Mouse (Mus musculus) limb, embryonic 10.5 days (tissue): Measurements from ENCODE around the gene A030003K21Rik. TPM values are rescaled to one million over a fixed set of nuclear protein-coding genes. Genes with fewer than 3 reads are reported as not detected.
"Not testable (repeated sequence)": the region's sequence is repeated elsewhere in the genome, so short reads cannot be mapped to it uniquely, and the experiment has no call there.

ENCODE experiments used
- DNase-seq: peaks from one replicate; pipeline ENCODE4 v3.0.0-alpha.2; 2017; ENCODE audit warnings: low spot score
- H3K27ac ChIP-seq: fragments of 300-500 bp; sonication (generic); 2 replicates; pipeline ENCODE4 v1.5.1; 2016; ENCODE audit warnings: mild to moderate bottlenecking
- H3K27me3 ChIP-seq: fragments of 300-500 bp; sonication (generic); 2 replicates; pipeline ENCODE4 v1.6.1; 2016; ENCODE audit warnings: low read depth, mild to moderate bottlenecking; ENCODE audit not compliant: poor library complexity, severe bottlenecking
- H3K36me3 ChIP-seq: fragments of 300-500 bp; sonication (generic); 2 replicates; pipeline ENCODE4 v1.6.1; 2016; ENCODE audit warnings: mild to moderate bottlenecking, moderate library complexity
- H3K4me1 ChIP-seq: fragments of 300-500 bp; sonication (generic); 2 replicates; pipeline ENCODE4 v1.6.1; 2016
- H3K4me3 ChIP-seq: fragments of 300-500 bp; sonication (generic); 2 replicates; pipeline ENCODE4 v1.5.1; 2016; ENCODE audit warnings: mild to moderate bottlenecking, moderate library complexity
- H3K9me3 ChIP-seq: fragments of 300-500 bp; sonication (generic); replicated peaks from 2 replicates; pipeline ENCODE4 v1.6.1; 2016; ENCODE audit warnings: mild to moderate bottlenecking
- WGBS: fragments of 180-500 bp; shearing (Covaris S2); methylation state at CpG from one replicate; pipeline ENCODE4 v1.1.7; 2016; 5-methylcytosine and 5-hydroxymethylcytosine counted together
- polyA plus RNA-seq: library from polyadenylated mRNA; unstranded; fragments of >200 nt; fragmentation: Nextera tagmentation; extraction: Ambion mirVana; gene quantifications from 2 replicates; pipeline ENCODE4 v1.2.1, GENCODE M21; 2016

The A030003K21Rik gene
- polyA plus RNA-seq, 1 experiment from 2014 or later = not detected

DNA sequence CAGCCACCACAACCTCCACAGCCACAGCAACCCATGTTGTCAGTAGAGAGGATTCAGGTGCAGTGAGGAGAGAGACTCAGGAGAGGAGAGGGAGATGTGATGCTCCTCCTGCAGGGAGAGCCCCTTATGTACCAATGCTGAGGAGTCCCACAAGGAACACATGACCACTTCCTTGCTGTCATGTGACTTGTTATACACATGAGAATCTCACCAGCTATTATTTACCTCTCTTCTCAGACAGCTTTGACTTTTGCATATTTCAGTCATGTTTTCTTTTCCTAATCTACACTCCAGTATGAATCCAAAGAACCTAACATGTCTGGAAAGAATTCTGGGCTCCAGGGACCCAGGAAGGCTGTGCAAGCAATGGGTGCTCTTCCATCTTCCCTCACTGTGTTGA lies 12.7 kb upstream of the A030003K21Rik start, which contains the start of gene Gm7544:
Gm7544 (minus strand) TSS at position 101 of the 400 bp plus-strand sequence.
- H3K4me3 ChIP-seq, DNase-seq, H3K36me3 ChIP-seq, H3K27me3 ChIP-seq, H3K27ac ChIP-seq, H3K9me3 ChIP-seq, H3K4me1 ChIP-seq: not testable (repeated sequence)

DNA sequence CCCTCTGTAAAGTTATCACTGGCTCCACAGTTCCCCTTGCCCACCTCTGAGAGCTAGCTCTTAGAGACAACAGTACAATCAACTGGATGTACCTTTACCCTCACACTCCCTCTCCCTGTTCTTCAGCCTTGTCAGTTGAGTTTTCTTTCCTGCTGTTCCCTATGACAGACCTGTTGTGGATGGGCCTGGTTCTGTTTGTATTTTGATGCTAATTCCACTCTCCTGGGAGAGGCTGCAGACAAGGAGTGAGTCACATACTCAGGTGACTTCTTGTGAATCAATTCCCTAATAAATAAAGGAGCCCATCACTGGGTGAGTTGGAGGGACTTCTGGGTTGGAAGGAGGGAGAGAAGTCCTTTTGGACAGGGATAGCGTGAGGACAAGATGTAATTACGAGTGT lies 5.4 kb upstream of the A030003K21Rik start:
- 86% methylated on average over 2 of the region's 2 CpGs for WGBS
- DNase-seq = no peak

DNA sequence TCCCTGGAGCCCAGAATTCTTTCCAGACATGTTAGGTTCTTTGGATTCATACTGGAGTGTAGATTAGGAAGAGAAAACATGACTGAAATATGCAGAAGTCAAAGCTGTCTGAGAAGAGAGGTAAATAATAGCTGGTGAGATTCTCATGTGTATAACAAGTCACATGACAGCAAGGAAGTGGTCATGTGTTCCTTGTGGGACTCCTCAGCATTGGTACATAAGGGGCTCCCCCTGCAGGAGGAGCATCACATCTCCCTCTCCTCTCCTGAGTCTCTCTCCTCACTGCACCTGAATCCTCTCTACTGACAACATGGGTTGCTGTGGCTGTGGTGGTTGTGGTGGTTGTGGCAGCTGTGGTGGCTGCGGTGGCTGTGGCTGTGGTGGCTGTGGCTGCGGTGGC lies 2.8 kb upstream of the A030003K21Rik start:
- DNase-seq = not testable (repeated sequence)

More for the DNA sequence above, 5.4 kb upstream of the A030003K21Rik start:
- Histone ChIP-seq H3K27ac (no peak overlapping the region), H3K4me3 (no peak overlapping the region), H3K9me3 (no peaks in the 10 kb centered on the region), H3K36me3 (no peaks in the 10 kb centered on the region), H3K4me1 (no peaks in the 10 kb centered on the region), H3K27me3 (no peaks in the 10 kb centered on the region)

GRCm38 (mm10) chr1:82942505-82942904 lies 683 bp downstream of the A030003K21Rik start:
- H3K27me3 ChIP-seq, H3K27ac ChIP-seq, H3K36me3 ChIP-seq, H3K4me3 ChIP-seq, H3K4me1 ChIP-seq, DNase-seq, H3K9me3 ChIP-seq: not testable (repeated sequence)
- WGBS = 99% methylated on average over 2 of the region's 2 CpGs

More for the DNA sequence above, 2.8 kb upstream of the A030003K21Rik start:
- not testable (repeated sequence) for H3K36me3 ChIP-seq, H3K27ac ChIP-seq, H3K9me3 ChIP-seq, H3K27me3 ChIP-seq, H3K4me1 ChIP-seq, H3K4me3 ChIP-seq
- WGBS = 100% methylated on average over 2 of the region's 2 CpGs

- Histone ChIP-seq H3K9me3 (no peaks in the 10 kb centered on the region), H3K4me1 (no peaks in the 10 kb centered on the region), H3K27me3 (no peaks in the 10 kb centered on the region), H3K27ac (no peak overlapping the region), H3K36me3 (no peaks in the 10 kb centered on the region), H3K4me3 (no peak overlapping the region)
- WGBS = 92% methylated on average over 5 of the region's 5 CpGs
- DNase-seq = no peak
Observed at GRCm38 (mm10) chr1:82938666-82939065, 4.5 kb downstream of the A030003K21Rik start.

DNA sequence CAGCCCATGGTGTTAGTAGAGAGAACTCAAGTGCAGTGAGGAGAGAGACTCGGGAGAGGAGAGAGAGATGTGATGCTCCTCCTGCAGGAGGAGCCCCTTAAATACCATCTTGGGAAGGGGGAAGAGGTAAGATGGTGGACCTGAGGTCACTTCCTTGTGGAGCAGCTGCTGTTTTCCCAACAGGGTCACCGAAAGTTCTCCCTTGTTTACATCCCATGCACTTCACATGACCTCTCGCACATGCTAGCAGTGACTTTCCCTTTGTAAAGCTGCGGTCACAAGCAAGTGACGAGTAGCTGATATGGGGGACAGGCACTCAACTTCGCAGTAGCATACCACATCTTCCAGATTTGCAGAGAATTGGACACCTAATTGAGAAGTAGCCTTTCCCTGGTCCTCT lies 11.9 kb downstream of the A030003K21Rik start, which contains the start of gene Gm6217:
Gm6217 (minus strand) TSS at position 74 of the 400 bp plus-strand sequence.
- not testable (repeated sequence) for H3K36me3 ChIP-seq, H3K27ac ChIP-seq, DNase-seq, H3K27me3 ChIP-seq, H3K9me3 ChIP-seq, H3K4me1 ChIP-seq, H3K4me3 ChIP-seq
- WGBS = no CpG with 5 or more reads among the region's 6 CpGs

- not testable (repeated sequence) for H3K4me1 ChIP-seq, H3K36me3 ChIP-seq, H3K27ac ChIP-seq, DNase-seq, H3K27me3 ChIP-seq, H3K9me3 ChIP-seq, H3K4me3 ChIP-seq
- 95% methylated on average over 3 of the region's 3 CpGs for WGBS
Observed at GRCm38 (mm10) chr1:82930558-82930957, 12.6 kb downstream of the A030003K21Rik start.

DNA sequence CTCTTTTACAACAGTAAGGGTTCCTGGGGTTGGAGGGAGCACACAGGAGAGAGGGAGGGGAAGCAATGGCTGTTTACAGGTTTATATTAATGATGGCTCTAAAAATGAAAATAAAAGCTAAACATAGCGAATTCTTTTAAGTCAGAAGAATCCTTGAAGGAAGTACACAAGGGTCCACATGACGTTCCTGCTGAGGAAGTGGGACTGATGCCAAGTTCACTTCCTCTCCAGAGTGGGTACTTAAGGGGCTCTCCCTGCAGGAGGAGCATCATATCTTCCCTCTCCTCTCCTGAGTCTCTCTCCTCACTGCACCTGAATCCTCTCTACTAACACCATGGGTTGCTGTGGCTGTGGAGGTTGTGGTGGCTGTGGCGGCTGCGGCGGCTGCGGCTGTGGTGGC lies 18.5 kb downstream of the A030003K21Rik start, which contains the start of gene A030014E15Rik:
A030014E15Rik (plus strand) TSS at position 268 of the 400 bp plus-strand sequence.
- DNase-seq = no peak
- Histone ChIP-seq H3K36me3 (no peaks in the 10 kb centered on the region), H3K27ac (no peak within 1 kb of the TSS), H3K4me1 (no peaks in the 10 kb centered on the region), H3K9me3 (no peaks in the 10 kb centered on the region), H3K27me3 (no peaks in the 10 kb centered on the region), H3K4me3 (no peak within 1 kb of the TSS)
- 93% methylated on average over 6 of the region's 6 CpGs for WGBS

GRCm38 (mm10) chr1:82913434-82913833 lies 29.8 kb downstream of the A030003K21Rik start:
- not testable (repeated sequence) for DNase-seq, H3K27me3 ChIP-seq, H3K36me3 ChIP-seq, H3K4me3 ChIP-seq, H3K9me3 ChIP-seq, H3K4me1 ChIP-seq, H3K27ac ChIP-seq
- 92% methylated on average over 5 of the region's 5 CpGs for WGBS

GRCm38 (mm10) chr1:82913025-82913424 lies 30.2 kb downstream of the A030003K21Rik start, which contains the start of gene A030005L19Rik:
A030005L19Rik (plus strand) TSS chr1:82913325.
- WGBS = 92% methylated on average over 3 of the region's 3 CpGs
- no peak for DNase-seq
- Histone ChIP-seq H3K36me3 (no peaks in the 10 kb centered on the region), H3K4me3 (no peak within 1 kb of the TSS), H3K27me3 (no peaks in the 10 kb centered on the region), H3K9me3 (no peaks in the 10 kb centered on the region), H3K27ac (no peak within 1 kb of the TSS), H3K4me1 (no peaks in the 10 kb centered on the region)

DNA sequence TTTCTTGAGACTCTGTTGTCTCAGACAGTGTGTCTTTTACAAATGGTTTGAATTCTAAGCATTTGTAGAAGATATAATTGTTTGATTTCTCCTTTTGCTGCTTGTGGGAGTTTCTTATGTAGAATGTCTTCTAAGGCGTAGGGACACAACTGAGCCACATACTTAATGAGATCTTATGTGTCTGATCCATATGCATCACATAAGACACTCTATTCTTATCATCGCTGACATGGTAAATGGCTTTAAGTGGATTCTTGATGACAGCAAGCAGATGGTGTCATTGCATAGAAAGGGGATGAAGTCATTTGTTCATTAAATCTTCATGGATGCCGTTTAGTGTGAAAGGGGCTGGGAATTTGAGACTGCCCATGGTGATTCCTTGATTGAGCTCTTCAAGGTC lies 37.3 kb downstream of the A030003K21Rik start:
- Histone ChIP-seq H3K27ac (no peak overlapping the region), H3K27me3 (no peaks in the 10 kb centered on the region), H3K36me3 (peaks cover 20% of the 10 kb centered on the region), H3K9me3 (no peaks in the 10 kb centered on the region), H3K4me3 (no peak overlapping the region), H3K4me1 (no peaks in the 10 kb centered on the region)
- DNase-seq = no peak
- 91% methylated on average over 3 of the region's 3 CpGs for WGBS

DNA sequence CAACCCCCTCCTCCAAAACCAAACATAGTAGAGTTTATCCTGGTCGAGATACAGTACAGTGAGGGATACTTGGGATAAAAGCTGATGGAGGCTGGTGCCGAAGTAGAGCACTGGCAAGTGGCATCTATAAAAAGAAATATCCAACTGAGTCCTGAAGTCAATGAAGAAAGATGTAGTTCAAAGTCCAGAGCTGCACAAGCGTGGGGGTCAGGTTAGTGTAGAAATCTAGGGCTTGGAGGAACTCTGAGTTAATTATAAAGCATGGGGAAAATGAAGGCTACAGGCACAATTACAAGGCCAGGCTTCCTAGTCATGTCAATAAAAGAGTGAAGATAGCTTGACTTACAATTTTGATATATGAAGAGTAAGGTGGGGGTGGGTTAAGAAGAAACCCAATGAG lies 42.0 kb downstream of the A030003K21Rik start:
- DNase-seq = no peak
- H3K27ac ChIP-seq = no peak overlapping the region
- no peaks in the 10 kb centered on the region for H3K27me3 ChIP-seq
- 93% methylated on average over 3 of the region's 3 CpGs for WGBS
- no peaks in the 10 kb centered on the region for H3K9me3 ChIP-seq
- H3K4me1 ChIP-seq = no peaks in the 10 kb centered on the region
- no peak overlapping the region for H3K4me3 ChIP-seq
- peaks cover 42% of the 10 kb centered on the region for H3K36me3 ChIP-seq

GRCm38 (mm10) chr1:82900567-82900966 lies 42.6 kb downstream of the A030003K21Rik start:
- no peak overlapping the region for H3K27ac ChIP-seq
- H3K36me3 ChIP-seq = peaks cover 45% of the 10 kb centered on the region
- H3K4me3 ChIP-seq = no peak overlapping the region
- H3K9me3 ChIP-seq = no peaks in the 10 kb centered on the region
- no peak for DNase-seq
- H3K4me1 ChIP-seq = no peaks in the 10 kb centered on the region
- 95% methylated on average over 1 of the region's 1 CpGs for WGBS
- H3K27me3 ChIP-seq = no peaks in the 10 kb centered on the region

- 97% methylated on average over 7 of the region's 7 CpGs for WGBS
- Histone ChIP-seq H3K36me3 (peaks cover 64% of the 10 kb centered on the region), H3K27ac (no peak overlapping the region), H3K4me3 (no peak overlapping the region), H3K9me3 (no peaks in the 10 kb centered on the region), H3K27me3 (no peaks in the 10 kb centered on the region), H3K4me1 (no peaks in the 10 kb centered on the region)
- DNase-seq = no peak
Observed at GRCm38 (mm10) chr1:82893269-82893668, 49.9 kb downstream of the A030003K21Rik start.
